Mouse (Mus musculus) testis, adult 2 months (tissue): Measurements from ENCODE around the gene Ryk.

Source experiments
- CTCF ChIP-seq: fragments of 200-500 bp; IDR thresholded peaks from 2 replicates; pipeline ENCODE4 v1.5.1; 2012; ENCODE audit warnings: low read depth, mild to moderate bottlenecking, inconsistent platforms, low read length, moderate library complexity; ENCODE audit not compliant: control insufficient read depth, insufficient read depth, insufficient replicate concordance
- POLR2A ChIP-seq: fragments of 200-500 bp; IDR thresholded peaks from 2 replicates; pipeline ENCODE4 v1.6.1; 2012; ENCODE audit warnings: low read depth, mild to moderate bottlenecking, inconsistent platforms, low read length, moderate library complexity; ENCODE audit not compliant: control insufficient read depth

GRCm38 (mm10) chr9:102831541-102831940, 3.2 kb upstream of the Ryk start:
- no peak for TF ChIP-seq CTCF
- TF ChIP-seq POLR2A: no peak
